21 mouse cellular contexts compared by ENCODE assay signal in the genomic region with DNA sequence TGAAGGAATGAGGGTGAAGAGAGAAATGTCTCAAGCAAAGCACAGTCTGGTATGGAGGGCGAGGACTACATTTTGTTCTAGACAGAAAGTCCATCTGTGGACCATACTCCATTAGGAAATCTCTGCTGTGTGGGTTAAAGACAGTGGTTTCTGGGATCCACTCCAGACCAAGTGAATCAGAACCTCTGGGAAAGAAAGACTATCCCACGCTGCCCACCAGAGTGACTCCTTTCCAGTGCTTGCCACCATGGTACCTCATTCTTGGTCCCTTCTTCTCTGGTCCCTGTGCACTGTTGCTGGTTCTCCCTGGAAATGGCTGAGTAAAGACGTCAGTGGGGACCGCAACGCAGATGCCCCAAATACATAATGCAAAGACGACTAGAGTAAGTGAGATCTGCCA. TPM values are rescaled to one million over a fixed set of nuclear protein-coding genes. Genes with fewer than 3 reads are reported as not detected.
A peak's percentile ranks its signal among the peaks of the same experiment; 100 is the strongest.
DNase-seq lines count a peak whose midpoint lies in the region; ATAC-seq lines count a peak whose summit lies in the region.
"Had no signal": no experiment of that assay in that cellular context is flagged by ENCODE, and none has a peak within 500 bp of the region (broad histone marks: within the 10 kb centered on the region; RNA-seq: fewer than 3 reads in every experiment).

No protein-coding gene starts in this region.

- H3K9me3 ChIP-seq in heart, embryonic 12.5 days (replicated peaks): no peaks in the 10 kb centered on the region
- H3K9me3 ChIP-seq: forebrain, embryonic 10.5 days; forebrain, embryonic 13.5 days; heart, embryonic 10.5 days; hindbrain, embryonic 12.5 days; hindbrain, embryonic 15.5 days had no signal

- no peaks in the 10 kb centered on the region for H3K27me3 ChIP-seq in heart, embryonic 12.5 days (replicated peaks)
- H3K27me3 ChIP-seq: hindbrain, embryonic 12.5 days; hindbrain, embryonic 15.5 days; Patski had no signal

- H3K9ac ChIP-seq in heart, embryonic 12.5 days: no peak overlapping the region
- H3K9ac ChIP-seq: forebrain, embryonic 13.5 days; hindbrain, embryonic 12.5 days; hindbrain, embryonic 15.5 days had no signal

- ATAC-seq in heart, embryonic 12.5 days (ENCODE audit: insufficient number of reproducible peaks, low FRiP score): no peak
- ATAC-seq: forebrain, embryonic 13.5 days; forebrain, embryonic 16.5 days; Patski had no signal

- peaks cover 8% of the 10 kb centered on the region; the same call in 1 of the 2 replicates for H3K4me1 ChIP-seq in heart, embryonic 12.5 days (replicated peaks)

- WGBS in heart, embryonic 12.5 days: 87% methylated on average over 6 of the region's 6 CpGs

- no peaks in the 10 kb centered on the region for H3K36me3 ChIP-seq in heart, embryonic 12.5 days
- H3K36me3 ChIP-seq: forebrain, embryonic 10.5 days; heart, embryonic 10.5 days; hindbrain, embryonic 12.5 days; hindbrain, embryonic 15.5 days had no signal

- no peak overlapping the region for H3K4me3 ChIP-seq in heart, embryonic 12.5 days
- H3K4me3 ChIP-seq: forebrain, embryonic 10.5 days; forebrain, embryonic 13.5 days; heart, adult 2 months; heart, embryonic 10.5 days; hindbrain, embryonic 12.5 days; hindbrain, embryonic 15.5 days had no signal

- DNase-seq in heart, adult 11 months: peak; percentile 50
- DNase-seq in right cerebral cortex, postnatal 36 days (ENCODE audit: low spot score in 2 of 2): peak; percentile 14 to 23
- DNase-seq in right cerebral cortex, postnatal 10 days (ENCODE audit: low spot score in 2 of 2): no peak
- peak; percentile 53 for DNase-seq in brain, adult 2 months (ENCODE audit: low read depth, low spot score)
- DNase-seq in spleen, postnatal 4 days (ENCODE audit: low spot score in 2 of 2): no peak
- DNase-seq: adrenal gland, postnatal 10 days; adrenal gland, postnatal 36 days; cerebellum, adult 11 months; cerebellum, adult 2 months; cerebellum, adult 9-11 months; cerebellum, postnatal 25 days; gastrocnemius, postnatal 25 days; heart, adult 2 months had no signal

- no peak overlapping the region for H3K27ac ChIP-seq in heart, embryonic 12.5 days (ENCODE audit: poor library complexity, severe bottlenecking)
- H3K27ac ChIP-seq: forebrain, embryonic 10.5 days; forebrain, embryonic 13.5 days; heart, adult 2 months; heart, embryonic 10.5 days; hindbrain, embryonic 12.5 days; hindbrain, embryonic 15.5 days had no signal

- H3K4me2 ChIP-seq in heart, embryonic 12.5 days: no peak overlapping the region
- H3K4me2 ChIP-seq: forebrain, embryonic 13.5 days; hindbrain, embryonic 12.5 days; hindbrain, embryonic 15.5 days had no signal

RNA-seq across cellular contexts. Expression of a gene that starts 3.9 kb away (rescaled TPM):
- polyA plus RNA-seq in heart, embryonic 12.5 days (2016; fragmentation: Nextera tagmentation; extraction: Ambion mirVana): 34.8 and 37.0 TPM in 2 replicates

Comparison
In these comparisons a context has a peak if more than half of its experiments do, and no peak if none do; other contexts are left out.
1. DNase-seq: peak in heart, adult 11 months (single experiment), right cerebral cortex, postnatal 36 days (2 of 2) and brain, adult 2 months (single experiment); none in right cerebral cortex, postnatal 10 days (0 of 2) and spleen, postnatal 4 days (0 of 2).